Mouse (Mus musculus) heart, adult 2 months (tissue): ENCODE results near the gene Pitpnm3.

Source experiments
- EP300 ChIP-seq: fragments of 200-500 bp; IDR thresholded peaks from 2 replicates; pipeline ENCODE4 v1.6.1; 2011; ENCODE audit warnings: low read depth, low read length, control low read depth; ENCODE audit not compliant: insufficient read depth
- POLR2A ChIP-seq: fragments of 200-500 bp; IDR thresholded peaks from 2 replicates; pipeline ENCODE4 v1.6.1; 2011; ENCODE audit warnings: mild to moderate bottlenecking, low read depth, low read length, control low read depth; ENCODE audit not compliant: insufficient read depth

GRCm38 (mm10) chr11:72078647-72079046 lies 56.9 kb downstream of the Pitpnm3 start:
- TF ChIP-seq EP300 (no peak), POLR2A (no peak)
